Mouse (Mus musculus) kidney, adult 9 months (tissue): ENCODE results near the gene Atrnl1.
"Not testable (repeated sequence)": the region's sequence is repeated elsewhere in the genome, so short reads cannot be mapped to it uniquely, and the experiment has no call there.

Experiments used
- DNase-seq: peaks from one replicate; pipeline ENCODE4 v3.0.0; 2022

The Atrnl1 gene

GRCm38 (mm10) chr19:58044816-58045215 lies 434.0 kb downstream of the Atrnl1 start:
- DNase-seq, result no peak

- DNase-seq, result no peak
Observed at GRCm38 (mm10) chr19:58046656-58047055, 435.8 kb downstream of the Atrnl1 start.

- DNase-seq, result not testable (repeated sequence)
Observed at GRCm38 (mm10) chr19:58050410-58050809, 439.6 kb downstream of the Atrnl1 start.

- no peak for DNase-seq
Observed at GRCm38 (mm10) chr19:58050986-58051385, 440.2 kb downstream of the Atrnl1 start.

GRCm38 (mm10) chr19:58051905-58052304 lies 441.1 kb downstream of the Atrnl1 start:
- no peak for DNase-seq

- DNase-seq, result no peak
Observed at GRCm38 (mm10) chr19:58052444-58053135, 441.8 kb downstream of the Atrnl1 start.

- DNase-seq, result no peak
Observed at GRCm38 (mm10) chr19:58059719-58060118, 448.9 kb downstream of the Atrnl1 start.

GRCm38 (mm10) chr19:58060199-58060853 lies 449.5 kb downstream of the Atrnl1 start:
- no peak for DNase-seq

- DNase-seq, result no peak
Observed at GRCm38 (mm10) chr19:58060854-58061358, 450.1 kb downstream of the Atrnl1 start.

GRCm38 (mm10) chr19:58061933-58062332 lies 451.1 kb downstream of the Atrnl1 start:
- no peak for DNase-seq

GRCm38 (mm10) chr19:58063541-58063940 lies 452.7 kb downstream of the Atrnl1 start:
- DNase-seq, result no peak

- DNase-seq, result no peak
Observed at GRCm38 (mm10) chr19:58064116-58065000, 453.5 kb downstream of the Atrnl1 start.

- DNase-seq, result no peak
Observed at GRCm38 (mm10) chr19:58065001-58065314, 454.1 kb downstream of the Atrnl1 start.

- no peak for DNase-seq
Observed at GRCm38 (mm10) chr19:58065514-58065913, 454.7 kb downstream of the Atrnl1 start.

- no peak for DNase-seq
Observed at GRCm38 (mm10) chr19:58068114-58068513, 457.3 kb downstream of the Atrnl1 start.

GRCm38 (mm10) chr19:58068958-58069357 lies 458.1 kb downstream of the Atrnl1 start:
- no peak for DNase-seq

GRCm38 (mm10) chr19:58072404-58072803 lies 461.6 kb downstream of the Atrnl1 start:
- no peak for DNase-seq

GRCm38 (mm10) chr19:58072846-58073245 lies 462.0 kb downstream of the Atrnl1 start:
- DNase-seq, result no peak

- peak; percentile 18 for DNase-seq
Observed at GRCm38 (mm10) chr19:58075252-58075651, 464.4 kb downstream of the Atrnl1 start.

- DNase-seq, result no peak
Observed at GRCm38 (mm10) chr19:58076961-58077371, 466.1 kb downstream of the Atrnl1 start.

- no peak for DNase-seq
Observed at GRCm38 (mm10) chr19:58077529-58078070, 466.8 kb downstream of the Atrnl1 start.

- no peak for DNase-seq
Observed at GRCm38 (mm10) chr19:58080168-58080567, 469.3 kb downstream of the Atrnl1 start.

- no peak for DNase-seq
Observed at GRCm38 (mm10) chr19:58082751-58083150, 471.9 kb downstream of the Atrnl1 start.
